Mouse (Mus musculus): ENCODE measurements around the gene Klrg1.

Gene Klrg1

DNA sequence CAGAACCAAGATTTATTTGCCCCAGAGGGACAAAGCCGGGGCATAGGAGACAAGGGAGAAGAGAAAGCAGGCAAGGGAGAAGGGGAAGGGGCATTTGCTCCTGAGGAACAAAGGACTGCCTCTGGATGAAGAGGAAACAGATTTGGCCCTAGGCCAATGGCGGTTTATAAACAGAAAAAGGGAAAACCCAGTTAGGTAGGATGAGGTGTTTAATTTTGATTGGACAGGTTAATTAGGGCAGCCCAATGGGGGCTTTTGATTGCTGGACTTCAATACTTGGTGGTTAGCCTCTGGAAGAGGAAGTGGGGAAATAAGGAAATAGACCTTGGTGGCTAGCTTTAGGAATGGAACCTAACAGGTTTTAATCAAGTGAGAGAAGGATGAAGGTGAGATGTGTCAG is 9.5 kb upstream of the Klrg1 start:
- no peak for DNase-seq (ENCODE audit: low spot score)

DNA sequence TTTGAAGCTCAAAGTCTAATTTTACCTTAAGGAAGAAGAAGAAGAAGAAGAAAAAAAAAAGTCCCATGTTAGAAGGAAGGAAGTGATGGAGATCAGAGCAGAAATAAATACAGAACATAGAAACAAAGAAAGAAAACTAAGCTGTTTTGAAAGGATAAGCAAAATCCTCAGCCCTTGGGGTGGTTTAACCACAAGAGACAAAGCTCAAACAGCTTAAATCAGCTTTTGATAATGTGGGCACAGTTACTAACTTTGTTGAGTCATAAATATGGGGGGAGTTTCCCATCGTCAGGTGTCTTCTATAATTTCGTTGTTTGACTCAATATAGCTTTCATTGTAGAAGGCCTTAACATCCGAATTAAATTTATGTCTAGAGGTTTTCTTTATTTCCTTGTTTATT is 9.1 kb upstream of the Klrg1 start:
- DNase-seq (ENCODE audit: low spot score), result no peak

DNA sequence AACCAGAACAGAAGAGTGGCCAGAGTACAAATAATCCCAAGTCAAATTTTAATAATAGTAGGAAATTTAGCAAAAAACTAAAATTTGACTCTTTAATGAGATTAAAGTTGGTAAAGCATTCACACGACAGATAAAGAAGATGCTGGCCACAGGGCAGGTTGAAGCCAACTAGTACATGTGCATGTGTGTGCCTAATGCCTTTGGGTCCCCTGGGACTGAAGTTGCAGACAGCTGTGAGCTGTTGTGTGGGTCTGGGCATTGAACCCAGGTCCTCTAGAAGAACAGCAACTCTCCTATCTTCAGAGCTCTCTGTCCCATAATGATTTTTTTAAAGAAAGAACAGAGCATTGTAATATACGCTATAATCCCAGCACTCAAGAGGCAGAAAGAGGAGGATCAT is 8.6 kb upstream of the Klrg1 start:
- DNase-seq (ENCODE audit: low spot score), result no peak

DNA sequence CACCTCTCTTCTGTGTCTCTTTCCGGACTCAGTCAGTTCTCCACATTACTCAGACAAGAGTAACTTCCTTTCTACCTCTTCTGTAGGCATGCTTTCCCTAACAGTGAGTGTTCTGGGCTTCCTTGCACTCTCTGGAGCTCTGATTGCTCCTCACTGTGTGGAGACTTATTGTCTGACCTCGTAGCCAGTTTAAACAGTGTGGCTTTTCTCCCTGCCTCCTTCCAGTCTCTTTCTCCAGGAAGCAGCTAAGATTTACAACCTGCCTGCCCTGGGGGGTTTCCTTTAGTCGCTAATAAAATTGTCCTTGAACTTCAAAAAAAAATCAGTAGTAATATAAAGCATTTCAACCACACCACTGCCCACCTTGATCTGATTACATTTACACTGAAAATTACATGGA is 7.6 kb upstream of the Klrg1 start:
- DNase-seq (ENCODE audit: low spot score), result no peak

DNA sequence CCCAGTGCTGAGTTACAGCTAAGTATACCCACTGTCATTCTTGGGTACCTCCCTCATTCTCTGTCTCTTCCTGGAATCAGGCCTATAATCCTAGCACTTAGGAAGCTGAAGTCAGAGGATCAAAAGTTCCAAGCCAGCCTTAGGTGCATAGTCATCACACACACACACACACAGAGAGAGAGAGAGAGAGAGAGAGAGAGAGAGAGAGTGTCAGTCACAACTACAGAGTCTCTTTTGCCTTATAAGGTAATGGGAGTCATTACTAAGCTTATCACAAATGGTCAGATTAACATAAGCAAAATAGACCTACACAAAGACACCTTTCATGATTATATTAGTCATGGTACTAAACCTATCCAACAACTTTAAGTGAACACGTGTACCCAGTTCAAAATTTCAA is 6.6 kb upstream of the Klrg1 start:
- DNase-seq (ENCODE audit: low spot score), result no peak

DNA sequence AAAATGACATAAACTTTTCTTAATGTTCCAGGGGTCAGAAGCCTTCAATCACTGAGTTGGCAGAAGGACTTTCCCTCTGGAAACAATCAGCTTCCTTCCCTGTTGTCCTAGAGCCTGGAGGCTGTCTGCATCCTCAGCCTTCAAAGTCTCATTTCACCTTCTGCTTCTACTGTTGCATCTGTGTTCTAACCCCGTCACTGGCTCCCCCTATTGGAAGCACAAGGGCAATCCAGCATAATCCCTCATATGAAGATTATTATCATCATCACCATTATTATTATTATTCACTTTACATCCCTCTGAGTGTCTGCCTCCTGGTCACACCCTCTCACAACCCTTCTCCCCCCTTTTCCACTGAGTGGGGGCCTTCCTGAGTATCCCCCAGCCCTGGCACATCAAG is 5.6 kb upstream of the Klrg1 start:
- no peak for DNase-seq (ENCODE audit: low spot score)

DNA sequence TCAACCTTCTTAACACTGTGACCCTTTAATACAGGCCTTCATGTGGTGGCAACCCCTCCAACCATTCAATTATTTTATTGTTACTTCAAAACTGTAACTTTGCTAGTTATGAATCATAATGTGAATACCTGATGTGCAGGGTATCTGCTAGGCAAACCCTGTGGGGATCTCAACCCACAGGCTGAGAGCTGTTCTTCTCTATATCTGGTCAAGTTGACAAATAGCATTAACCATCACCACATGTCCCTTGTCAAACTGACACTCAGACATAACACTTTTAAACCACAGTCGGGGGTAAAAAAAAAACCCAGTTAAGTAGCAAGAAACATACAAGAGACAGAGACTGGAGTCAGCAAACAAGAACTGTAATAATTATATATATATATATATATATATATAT is 2.1 kb upstream of the Klrg1 start:
- DNase-seq (ENCODE audit: low spot score), result no peak

DNA sequence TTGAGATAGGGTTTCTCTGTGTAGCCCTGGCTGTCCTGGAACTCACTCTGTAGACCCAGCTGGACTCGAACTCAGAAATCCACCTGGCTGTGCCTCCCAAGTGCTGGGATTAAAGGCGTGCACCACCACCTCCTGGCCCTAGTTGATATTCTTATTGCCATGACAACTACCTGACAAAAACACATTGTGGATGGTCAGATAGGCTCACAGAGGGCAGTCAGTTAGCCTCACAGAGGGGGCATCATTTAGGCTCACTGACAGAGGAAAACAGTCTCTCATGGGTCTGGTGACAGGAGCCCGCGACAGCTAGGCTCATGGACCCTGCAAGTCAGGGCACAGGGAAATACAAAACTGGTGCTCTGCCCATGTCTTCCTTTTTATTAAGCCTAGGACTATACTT is 1.6 kb upstream of the Klrg1 start:
- no peak for DNase-seq (ENCODE audit: low spot score)

DNA sequence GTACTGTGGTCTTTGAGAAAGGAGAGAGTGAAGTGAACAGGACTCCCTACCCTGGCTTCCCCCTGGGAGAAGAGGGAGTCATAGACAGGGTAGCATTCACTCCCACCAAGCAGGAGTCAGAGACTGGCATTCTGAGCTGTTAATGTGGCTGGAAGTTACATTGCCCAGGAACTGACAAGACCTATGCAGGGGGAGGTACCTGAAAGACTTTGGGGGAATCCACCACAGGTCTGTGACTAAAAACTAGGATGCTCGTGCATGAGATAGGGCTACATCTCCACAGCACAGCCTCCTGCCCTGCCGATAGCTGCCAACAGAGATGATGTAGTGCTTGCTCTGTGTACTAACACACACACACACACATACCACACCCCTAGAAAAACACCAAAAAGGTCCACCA is 747 bp upstream of the Klrg1 start:
- DNase-seq (ENCODE audit: low spot score), result no peak

DNA sequence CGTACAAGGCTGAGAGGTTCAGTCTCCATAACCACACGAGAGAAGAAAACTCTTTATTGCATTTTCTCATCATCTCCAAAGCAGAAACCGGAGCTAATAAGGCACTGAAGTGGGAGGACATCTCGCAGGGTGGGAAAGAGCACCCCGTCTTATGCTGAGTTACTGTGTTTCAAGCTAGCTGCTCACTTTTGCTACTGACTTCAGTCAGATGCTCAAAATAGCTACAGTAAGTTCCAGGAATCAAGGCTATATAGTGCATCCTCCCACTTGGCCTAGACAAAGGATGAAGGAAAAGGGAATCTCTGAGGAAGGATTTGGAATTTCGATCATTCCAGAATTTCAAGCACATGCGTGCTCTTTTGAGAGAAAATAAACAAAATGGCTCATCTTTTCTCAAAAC is 6.1 kb downstream of the Klrg1 start:
- DNase-seq (ENCODE audit: low spot score), result no peak

DNA sequence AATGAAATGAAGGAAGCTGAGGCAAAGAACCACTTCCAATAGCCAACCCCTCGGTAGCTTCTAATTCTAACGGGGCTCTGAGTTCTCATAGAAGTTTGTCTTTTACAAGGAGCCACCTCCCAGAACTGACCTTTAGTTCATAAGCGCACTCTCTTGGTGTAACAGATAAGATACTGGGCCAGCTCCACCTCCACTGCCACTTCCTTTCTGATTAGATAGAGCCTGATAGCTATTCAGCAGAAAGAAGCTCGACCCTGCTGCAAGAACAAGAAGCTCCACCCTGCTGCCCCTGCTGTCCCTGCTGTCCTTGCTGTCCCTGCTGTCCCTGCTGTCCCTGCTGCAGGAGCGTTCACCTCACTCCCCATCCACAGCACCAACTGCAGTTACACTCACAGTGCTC is 8.1 kb downstream of the Klrg1 start:
- DNase-seq (ENCODE audit: low spot score), result no peak

DNA sequence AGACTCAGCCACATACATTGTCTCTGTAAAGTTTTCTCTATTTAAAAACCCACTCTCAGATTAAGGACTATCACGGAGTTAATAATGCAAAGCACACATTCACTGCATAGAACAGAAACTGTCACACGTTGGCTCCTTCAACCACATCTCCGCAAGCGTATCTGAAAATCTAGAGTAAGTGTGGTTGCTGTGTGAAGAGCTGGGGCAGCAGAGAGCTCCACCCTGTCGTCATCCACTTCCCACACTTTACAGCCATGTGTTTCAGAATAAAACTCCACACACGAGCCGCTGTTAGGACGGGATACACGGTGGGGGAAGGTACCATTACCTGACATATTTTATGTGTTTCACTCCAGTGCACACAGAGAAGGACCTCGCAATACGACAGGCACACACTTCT is 12.5 kb downstream of the Klrg1 start:
- DNase-seq (ENCODE audit: low spot score), result no peak

DNA sequence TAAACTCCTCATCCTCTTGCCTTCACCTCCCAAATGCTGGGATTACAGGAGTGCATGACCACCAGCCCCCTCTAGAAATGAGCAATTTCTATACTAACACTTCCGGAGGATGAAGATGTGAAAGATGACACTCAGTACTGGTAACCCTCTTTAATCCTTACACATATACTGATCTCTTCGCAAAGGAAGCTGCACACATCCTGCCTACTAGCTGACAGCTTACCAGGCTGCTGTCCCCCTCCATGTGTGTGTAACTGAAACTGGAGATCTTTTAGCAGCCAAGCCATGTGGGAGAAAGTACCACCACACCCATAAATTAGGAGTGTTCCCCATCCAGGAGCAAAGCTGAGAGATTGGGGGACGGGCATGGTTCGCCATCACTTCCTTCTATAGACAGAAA is 13.5 kb downstream of the Klrg1 start:
- no peak for DNase-seq (ENCODE audit: low spot score)

DNA sequence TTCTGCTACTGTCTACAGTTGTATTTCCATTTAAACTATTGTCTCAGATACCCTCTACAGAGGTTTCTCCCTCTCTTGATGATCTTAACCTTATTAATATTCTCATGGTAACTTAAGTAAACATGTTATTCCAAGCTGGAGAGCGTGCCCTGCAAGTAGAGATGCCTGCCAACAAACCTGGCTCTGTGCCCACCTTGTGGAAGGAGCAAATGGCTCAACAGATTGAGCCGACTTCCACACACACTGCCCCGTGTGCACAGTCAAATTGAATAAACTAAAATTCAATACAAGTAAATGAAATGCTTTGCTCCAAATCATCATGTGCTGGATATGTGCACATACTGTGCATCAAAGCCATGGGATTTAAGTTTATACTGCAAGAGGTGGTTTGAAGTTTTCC is 14.1 kb downstream of the Klrg1 start:
- DNase-seq (ENCODE audit: low spot score), result no peak

DNA sequence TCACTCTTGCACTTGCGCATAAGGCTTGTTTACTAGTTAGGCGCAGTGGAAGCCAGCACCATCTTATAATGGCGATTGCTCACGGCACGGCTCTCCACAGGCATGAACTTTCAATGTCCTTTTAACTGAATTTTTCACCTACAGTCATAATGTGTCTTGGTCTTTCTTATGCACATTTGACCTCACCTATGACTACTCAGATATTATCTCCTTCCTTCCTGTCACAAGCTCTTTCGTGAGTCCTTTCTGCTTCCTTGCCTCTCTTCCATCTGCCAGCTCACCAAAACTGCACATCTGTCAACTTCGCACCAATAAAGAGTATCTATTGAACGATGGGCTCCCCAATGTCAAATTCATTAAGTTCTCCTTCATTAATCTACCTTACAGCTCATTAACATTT is 20.1 kb downstream of the Klrg1 start:
- DNase-seq (ENCODE audit: low spot score), result no peak

DNA sequence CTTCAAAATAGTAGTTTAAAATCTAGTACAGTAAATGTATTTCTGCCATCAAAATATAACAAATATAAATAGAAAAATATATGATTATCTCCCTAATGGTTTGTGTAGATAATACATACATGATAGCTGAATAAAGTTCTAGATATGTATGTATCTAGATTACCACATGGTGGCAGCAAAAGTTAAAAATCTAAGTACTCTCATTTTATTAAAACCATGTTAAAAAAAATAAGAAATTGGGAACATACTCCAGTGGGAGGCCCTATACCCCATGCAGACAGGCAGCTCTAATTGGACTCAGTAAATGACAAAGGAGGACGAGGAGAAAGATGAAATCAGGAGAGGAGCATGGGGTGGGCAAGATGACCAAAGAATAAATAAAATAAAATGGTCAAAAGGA is 30.5 kb downstream of the Klrg1 start:
- no peak for DNase-seq (ENCODE audit: low spot score)

DNA sequence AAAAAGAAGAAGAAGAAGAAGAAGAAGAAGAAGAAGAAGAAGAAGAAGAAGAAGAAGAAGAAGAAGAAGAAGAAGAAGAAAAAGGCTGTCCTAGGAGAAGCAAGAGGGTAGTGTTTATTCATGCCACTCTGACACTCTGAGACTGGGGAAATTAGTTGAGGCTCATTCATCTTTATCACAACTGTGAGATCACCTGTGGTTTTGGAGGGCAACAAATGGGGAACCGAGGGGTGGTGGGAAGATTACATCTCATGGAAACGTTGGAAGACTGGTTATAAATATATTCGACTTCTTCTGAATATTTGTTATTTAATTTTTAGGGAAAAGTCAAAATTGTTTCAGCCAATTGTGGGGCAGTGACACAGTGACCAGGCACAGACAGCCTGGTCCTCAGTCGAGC is 32.6 kb downstream of the Klrg1 start:
- DNase-seq (ENCODE audit: low spot score), result no peak

All from embryo, embryonic 10 days (tissue).